Mouse (Mus musculus): ENCODE results near the gene Zfp583. TPM values are rescaled to one million over a fixed set of nuclear protein-coding genes. Genes with fewer than 3 reads are reported as not detected.
"Not testable (repeated sequence)": the region's sequence is repeated elsewhere in the genome, so short reads cannot be mapped to it uniquely, and the experiment has no call there.

The Zfp583 gene
- polyA plus RNA-seq (2015; fragmentation: Nextera tagmentation; extraction: Ambion mirVana): 14.5 and 15.8 TPM in 2 replicates

DNA sequence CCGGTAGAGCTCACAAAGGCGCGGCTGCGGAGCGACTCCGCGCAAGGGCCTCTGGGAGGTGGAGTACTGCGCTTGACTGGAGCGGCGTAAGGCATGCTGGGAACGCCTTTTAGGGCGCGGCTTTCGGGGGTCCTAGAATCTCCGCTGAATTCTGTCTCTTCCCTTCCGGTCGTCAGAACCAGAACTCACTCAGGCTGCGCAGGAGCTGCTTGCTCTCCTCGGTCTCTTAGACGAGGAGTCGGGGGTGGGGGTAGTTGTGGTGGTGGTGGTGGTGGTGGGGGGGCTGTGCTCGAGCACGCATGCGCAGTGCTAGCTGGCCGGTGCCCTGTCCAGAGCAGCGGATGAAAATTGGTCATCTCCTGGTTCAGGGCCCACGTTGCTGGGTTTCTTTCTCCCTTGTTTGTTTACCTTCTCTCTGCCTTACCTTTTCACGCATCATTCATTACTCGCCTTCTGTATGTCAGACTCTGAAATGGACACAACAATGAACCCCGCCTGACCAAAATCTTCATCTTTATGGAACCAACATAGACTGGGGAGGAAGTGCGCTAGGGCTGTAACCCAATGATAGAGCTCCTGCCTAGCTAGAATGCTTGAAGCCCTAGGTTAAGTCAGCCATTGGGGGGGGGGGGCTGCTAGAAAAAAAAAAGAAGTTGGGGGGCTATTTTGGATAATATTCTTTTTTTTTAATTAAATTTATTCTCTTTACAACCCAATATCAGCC is at the start of gene Zfp583:
Gene Zfp583 (minus strand): TSS at position 53 of the 724 bp plus-strand sequence.
- Histone ChIP-seq H3K36me3 (ENCODE audit: control insufficient read depth, insufficient read depth) (no peaks in the 10 kb centered on the region), H3K9me3 (ENCODE audit: control insufficient read depth, low read length) (no peaks in the 10 kb centered on the region), H3K4me1 (replicated peaks; ENCODE audit: control insufficient read depth, insufficient read depth, low read length) (peaks cover 16% of the 10 kb centered on the region), H3K27ac (ENCODE audit: low read length) (peak within 1 kb of the TSS; percentile 85), H3K4me2 (ENCODE audit: low read length) (peak within 1 kb of the TSS; percentile 71), H3K4me3 (replicated peaks; ENCODE audit: low read length) (peak within 1 kb of the TSS; percentile 68), H3K9ac (replicated peaks; ENCODE audit: low read depth, low read length) (peak within 1 kb of the TSS; percentile 87), H3K27me3 (replicated peaks; ENCODE audit: control insufficient read depth, insufficient read depth, low read length) (no peaks in the 10 kb centered on the region)
- peak; percentile 94 for ATAC-seq
- WGBS: 4% methylated on average over 31 of the region's 31 CpGs

DNA sequence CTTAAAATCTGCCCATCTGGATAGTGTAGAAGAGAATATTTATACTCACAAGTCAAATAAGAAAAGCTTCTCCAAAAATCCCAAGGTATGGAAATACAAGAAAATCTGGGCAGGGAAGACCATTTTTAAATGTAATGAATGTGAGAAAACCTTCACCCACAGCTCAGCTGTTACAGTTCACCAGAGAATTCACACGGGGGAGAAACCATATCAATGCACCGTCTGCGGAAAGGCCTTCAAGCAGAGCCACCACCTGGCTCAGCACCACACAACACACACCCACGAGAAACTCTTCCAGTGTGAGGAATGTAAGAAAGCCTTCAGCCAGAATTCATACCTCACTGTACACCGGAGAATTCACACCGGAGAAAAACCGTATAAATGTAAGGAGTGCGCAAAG is 47.4 kb upstream of the Zfp583 start:
- no peak overlapping the region for H3K4me2 ChIP-seq (ENCODE audit: low read length)
- 87% methylated on average over 8 of the region's 8 CpGs for WGBS

DNA sequence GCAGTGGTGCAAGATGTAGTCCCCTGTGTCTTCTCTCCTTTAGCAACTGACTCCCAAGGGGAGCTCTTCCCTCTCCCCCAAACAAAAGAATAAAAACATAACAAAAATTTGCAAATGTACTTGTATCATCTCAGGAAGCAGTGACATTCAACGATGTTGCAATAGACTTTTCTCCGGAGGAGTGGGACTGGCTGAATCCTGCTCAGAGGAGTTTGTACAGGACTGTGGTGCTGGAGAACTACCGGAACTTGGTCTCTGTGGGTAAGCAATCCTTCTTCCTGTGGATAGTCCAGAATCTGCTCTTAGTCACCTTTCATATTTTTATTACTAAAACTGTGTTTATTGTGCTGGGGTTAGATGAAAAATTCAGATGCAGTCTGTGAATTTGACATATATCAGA is 41.9 kb upstream of the Zfp583 start:
- Histone ChIP-seq H3K9me3 (ENCODE audit: control insufficient read depth, low read length) (no peaks in the 10 kb centered on the region), H3K4me3 (replicated peaks; ENCODE audit: low read length) (no peak overlapping the region), H3K36me3 (ENCODE audit: control insufficient read depth, insufficient read depth) (0 out of 2 replicates have a peak, but pooled peaks cover 2% of the 10 kb centered on the region), H3K9ac (replicated peaks; ENCODE audit: low read depth, low read length) (no peak overlapping the region), H3K4me2 (ENCODE audit: low read length) (no peak overlapping the region), H3K27me3 (replicated peaks; ENCODE audit: control insufficient read depth, insufficient read depth, low read length) (no peaks in the 10 kb centered on the region), H3K27ac (ENCODE audit: low read length) (no peak overlapping the region), H3K4me1 (replicated peaks; ENCODE audit: control insufficient read depth, insufficient read depth, low read length) (no peaks in the 10 kb centered on the region)
- 92% methylated on average over 3 of the region's 3 CpGs for WGBS
- ATAC-seq: no peak

More for the DNA sequence above, 47.4 kb upstream of the Zfp583 start:
- ATAC-seq: no peak
- Histone ChIP-seq H3K27me3 (replicated peaks; ENCODE audit: control insufficient read depth, insufficient read depth, low read length) (no peaks in the 10 kb centered on the region), H3K4me3 (replicated peaks; ENCODE audit: low read length) (no peak overlapping the region), H3K9ac (replicated peaks; ENCODE audit: low read depth, low read length) (no peak overlapping the region), H3K4me1 (replicated peaks; ENCODE audit: control insufficient read depth, insufficient read depth, low read length) (peaks cover 7% of the 10 kb centered on the region), H3K9me3 (ENCODE audit: control insufficient read depth, low read length) (no peaks in the 10 kb centered on the region), H3K36me3 (ENCODE audit: control insufficient read depth, insufficient read depth) (no peaks in the 10 kb centered on the region), H3K27ac (ENCODE audit: low read length) (no peak overlapping the region)

GRCm38 (mm10) chr7:6369460-6369859 is 38.4 kb upstream of the Zfp583 start:
- H3K9me3 ChIP-seq (ENCODE audit: control insufficient read depth, low read length): no peaks in the 10 kb centered on the region
- H3K9ac ChIP-seq (replicated peaks; ENCODE audit: low read depth, low read length): no peak overlapping the region
- H3K4me1 ChIP-seq (replicated peaks; ENCODE audit: control insufficient read depth, insufficient read depth, low read length): no peaks in the 10 kb centered on the region
- no peak overlapping the region for H3K27ac ChIP-seq (ENCODE audit: low read length)
- no peak overlapping the region for H3K4me3 ChIP-seq (replicated peaks; ENCODE audit: low read length)
- no peak overlapping the region for H3K4me2 ChIP-seq (ENCODE audit: low read length)
- no peak for ATAC-seq
- H3K36me3 ChIP-seq (ENCODE audit: control insufficient read depth, insufficient read depth): 0 out of 2 replicates have a peak, but pooled peaks cover 2% of the 10 kb centered on the region
- no peaks in the 10 kb centered on the region for H3K27me3 ChIP-seq (replicated peaks; ENCODE audit: control insufficient read depth, insufficient read depth, low read length)
- 89% methylated on average over 3 of the region's 3 CpGs for WGBS

DNA sequence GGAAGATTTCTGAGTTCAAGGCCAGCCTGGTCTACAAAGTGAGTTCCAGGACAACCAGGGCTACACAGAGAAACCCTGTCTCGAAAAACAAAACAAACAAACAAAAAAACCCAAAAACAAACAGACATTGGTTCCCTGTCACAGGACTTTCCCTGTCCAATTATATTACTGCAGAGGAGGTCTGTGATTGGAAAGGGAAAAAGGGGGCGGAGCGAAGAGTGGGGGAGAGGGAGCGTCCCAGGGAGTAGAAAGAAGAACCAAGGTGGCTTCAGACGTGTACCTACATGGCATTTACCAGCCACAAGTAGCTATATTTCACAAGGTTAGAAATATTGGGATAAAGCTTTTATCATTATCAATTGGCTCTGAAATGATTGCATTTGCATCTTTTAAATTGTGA is 37.1 kb upstream of the Zfp583 start:
- 87% methylated on average over 5 of the region's 5 CpGs for WGBS
- not testable (repeated sequence) for H3K4me2 ChIP-seq (ENCODE audit: low read length)

GRCm38 (mm10) chr7:6367185-6367584 is 36.1 kb upstream of the Zfp583 start:
- no peaks in the 10 kb centered on the region for H3K9me3 ChIP-seq (ENCODE audit: control insufficient read depth, low read length)
- no peak overlapping the region for H3K27ac ChIP-seq (ENCODE audit: low read length)
- WGBS: 91% methylated on average over 5 of the region's 5 CpGs
- H3K4me2 ChIP-seq (ENCODE audit: low read length): no peak overlapping the region
- H3K36me3 ChIP-seq (ENCODE audit: control insufficient read depth, insufficient read depth): 0 out of 2 replicates have a peak, but pooled peaks cover under 1% of the 10 kb centered on the region
- H3K4me3 ChIP-seq (replicated peaks; ENCODE audit: low read length): no peak overlapping the region
- no peaks in the 10 kb centered on the region for H3K27me3 ChIP-seq (replicated peaks; ENCODE audit: control insufficient read depth, insufficient read depth, low read length)
- ATAC-seq: no peak
- H3K9ac ChIP-seq (replicated peaks; ENCODE audit: low read depth, low read length): no peak overlapping the region
- peaks cover 6% of the 10 kb centered on the region for H3K4me1 ChIP-seq (replicated peaks; ENCODE audit: control insufficient read depth, insufficient read depth, low read length)

More for the DNA sequence above, 37.1 kb upstream of the Zfp583 start:
- ATAC-seq; H3K27me3 ChIP-seq (replicated peaks; ENCODE audit: control insufficient read depth, insufficient read depth, low read length); H3K9ac ChIP-seq (replicated peaks; ENCODE audit: low read depth, low read length); H3K9me3 ChIP-seq (ENCODE audit: control insufficient read depth, low read length); H3K4me3 ChIP-seq (replicated peaks; ENCODE audit: low read length); H3K27ac ChIP-seq (ENCODE audit: low read length); H3K4me1 ChIP-seq (replicated peaks; ENCODE audit: control insufficient read depth, insufficient read depth, low read length); H3K36me3 ChIP-seq (ENCODE audit: control insufficient read depth, insufficient read depth): not testable (repeated sequence)

DNA sequence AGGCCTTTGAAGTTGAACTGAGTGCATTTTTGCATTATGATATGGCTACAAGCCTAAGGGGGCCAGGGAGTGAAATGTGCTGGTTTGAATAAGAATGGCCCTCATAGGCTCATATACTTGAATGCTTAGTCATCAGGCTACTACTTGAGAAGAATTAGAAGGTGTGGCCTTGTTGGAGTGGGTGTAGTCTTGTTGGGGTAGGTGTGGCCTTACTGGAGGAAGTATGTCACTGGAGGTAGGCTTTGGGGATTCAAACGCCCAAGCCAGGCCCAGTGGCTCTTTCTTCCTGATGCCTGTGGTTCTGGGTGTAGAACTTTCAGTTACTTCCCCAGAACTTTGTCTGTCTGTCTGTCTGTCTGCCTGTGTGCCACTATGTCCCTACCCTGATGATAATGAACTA is 33.7 kb upstream of the Zfp583 start:
- no peaks in the 10 kb centered on the region for H3K36me3 ChIP-seq (ENCODE audit: control insufficient read depth, insufficient read depth)
- H3K9ac ChIP-seq (replicated peaks; ENCODE audit: low read depth, low read length): no peak overlapping the region
- no peaks in the 10 kb centered on the region for H3K27me3 ChIP-seq (replicated peaks; ENCODE audit: control insufficient read depth, insufficient read depth, low read length)
- 78% methylated on average over 1 of the region's 1 CpGs for WGBS
- no peak overlapping the region for H3K27ac ChIP-seq (ENCODE audit: low read length)
- H3K4me2 ChIP-seq (ENCODE audit: low read length): no peak overlapping the region; the same call in 1 of the 2 replicates
- ATAC-seq: no peak
- no peak overlapping the region for H3K4me3 ChIP-seq (replicated peaks; ENCODE audit: low read length)
- no peaks in the 10 kb centered on the region for H3K9me3 ChIP-seq (ENCODE audit: control insufficient read depth, low read length)
- peaks cover 13% of the 10 kb centered on the region for H3K4me1 ChIP-seq (replicated peaks; ENCODE audit: control insufficient read depth, insufficient read depth, low read length)

- peak within 1 kb of the TSS; percentile 79 for H3K9ac ChIP-seq (replicated peaks; ENCODE audit: low read depth, low read length)
- no peaks in the 10 kb centered on the region for H3K27me3 ChIP-seq (replicated peaks; ENCODE audit: control insufficient read depth, insufficient read depth, low read length)
- peaks cover 13% of the 10 kb centered on the region for H3K4me1 ChIP-seq (replicated peaks; ENCODE audit: control insufficient read depth, insufficient read depth, low read length)
- WGBS: under 1% methylated on average over 23 of the region's 23 CpGs
- H3K36me3 ChIP-seq (ENCODE audit: control insufficient read depth, insufficient read depth): no peaks in the 10 kb centered on the region
- peak within 1 kb of the TSS; percentile 98 for H3K27ac ChIP-seq (ENCODE audit: low read length)
- H3K9me3 ChIP-seq (ENCODE audit: control insufficient read depth, low read length): no peaks in the 10 kb centered on the region
- peak within 1 kb of the TSS; percentile 69 for H3K4me2 ChIP-seq (ENCODE audit: low read length)
- ATAC-seq: peak; percentile 83
- peak within 1 kb of the TSS; percentile 57 for H3K4me3 ChIP-seq (replicated peaks; ENCODE audit: low read length)
Observed at GRCm38 (mm10) chr7:6363047-6363488, 32.0 kb upstream of the Zfp583 start, which contains the start of gene Zfp78. Gene Zfp78, plus strand, starts transcription at chr7:6363280.

DNA sequence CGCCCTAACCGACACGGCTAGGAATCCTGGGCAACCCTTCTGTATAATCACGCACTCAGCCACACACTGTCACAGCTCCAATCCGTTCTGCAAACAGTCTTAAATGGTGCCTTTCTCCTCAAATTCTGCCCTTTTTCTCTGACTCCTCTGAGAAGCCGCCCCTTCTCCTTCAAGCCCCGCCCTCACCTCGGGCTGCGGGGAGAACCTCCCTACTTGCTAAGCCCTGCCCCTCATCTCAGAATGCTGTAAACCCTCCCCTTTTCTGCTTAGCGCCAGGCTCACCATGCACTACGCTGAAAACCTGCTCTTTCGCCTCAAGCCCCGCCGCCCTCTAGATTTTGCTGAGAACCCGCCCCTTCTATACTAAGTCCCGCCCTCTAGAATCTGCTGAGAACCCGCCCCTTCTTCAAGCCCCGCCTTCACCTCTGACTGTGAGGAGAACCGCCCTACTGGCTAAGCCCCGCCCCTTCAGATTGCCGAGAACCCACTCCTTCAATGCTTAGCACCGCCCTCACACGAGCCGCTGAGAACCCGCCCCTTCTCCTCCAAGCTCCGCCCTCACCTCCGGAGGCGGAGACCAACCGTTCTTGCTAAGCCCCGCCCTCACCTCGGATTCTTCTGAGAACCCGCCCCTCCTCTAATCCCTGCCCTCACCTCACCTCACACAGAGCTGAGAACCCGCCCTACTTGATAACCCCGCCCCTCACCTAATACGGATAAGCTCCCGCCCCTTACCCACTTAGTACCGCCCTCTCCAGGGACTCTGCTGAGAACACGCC is 31.4 kb upstream of the Zfp583 start:
- WGBS: under 1% methylated on average over 38 of the region's 38 CpGs
- Histone ChIP-seq H3K9me3 (ENCODE audit: control insufficient read depth, low read length) (no peaks in the 10 kb centered on the region), H3K36me3 (ENCODE audit: control insufficient read depth, insufficient read depth) (no peaks in the 10 kb centered on the region), H3K9ac (replicated peaks; ENCODE audit: low read depth, low read length) (peak overlapping the region; percentile 79), H3K27ac (ENCODE audit: low read length) (peak overlapping the region; percentile 98), H3K27me3 (replicated peaks; ENCODE audit: control insufficient read depth, insufficient read depth, low read length) (no peaks in the 10 kb centered on the region), H3K4me2 (ENCODE audit: low read length) (peak overlapping the region; percentile 69), H3K4me3 (replicated peaks; ENCODE audit: low read length) (peak overlapping the region; percentile 57), H3K4me1 (replicated peaks; ENCODE audit: control insufficient read depth, insufficient read depth, low read length) (peaks cover 13% of the 10 kb centered on the region)
- ATAC-seq: peak; percentile 91
